Mouse (Mus musculus) urinary bladder, adult 18-20 months (tissue): ENCODE results near the gene Zic1.

Source experiments
- DNase-seq, 2 experiments: peaks; one replicate each; pipeline ENCODE4 v3.0.0; 2022; ENCODE audit warnings: low spot score in 2 of 2, mixed read lengths in 2 of 2

Zic1 gene

GRCm38 (mm10) chr9:91365664-91366063 lies at the start of gene Zic1:
TSS of gene Zic1 (minus strand) at chr9:91365810.
- no peak for DNase-seq

- DNase-seq = no peak
Observed at GRCm38 (mm10) chr9:91414007-91414661, 48.5 kb upstream of the Zic1 start.

GRCm38 (mm10) chr9:91409771-91410170 lies 44.2 kb upstream of the Zic1 start:
- no peak for DNase-seq

GRCm38 (mm10) chr9:91406258-91406763 lies 40.7 kb upstream of the Zic1 start:
- no peak for DNase-seq

- DNase-seq = no peak
Observed at GRCm38 (mm10) chr9:91405753-91406178, 40.2 kb upstream of the Zic1 start.

GRCm38 (mm10) chr9:91404905-91405752 lies 39.5 kb upstream of the Zic1 start:
- DNase-seq = no peak

GRCm38 (mm10) chr9:91404229-91404628 lies 38.6 kb upstream of the Zic1 start:
- DNase-seq = no peak

GRCm38 (mm10) chr9:91401471-91401870 lies 35.9 kb upstream of the Zic1 start:
- no peak for DNase-seq

- no peak for DNase-seq
Observed at GRCm38 (mm10) chr9:91400482-91401093, 35.0 kb upstream of the Zic1 start.

- DNase-seq = no peak
Observed at GRCm38 (mm10) chr9:91399976-91400375, 34.4 kb upstream of the Zic1 start.

- no peak for DNase-seq
Observed at GRCm38 (mm10) chr9:91395066-91395772, 29.6 kb upstream of the Zic1 start.

- DNase-seq = no peak
Observed at GRCm38 (mm10) chr9:91394211-91394646, 28.6 kb upstream of the Zic1 start.

GRCm38 (mm10) chr9:91393376-91394068 lies 27.9 kb upstream of the Zic1 start:
- no peak for DNase-seq

- DNase-seq = no peak
Observed at GRCm38 (mm10) chr9:91388173-91388572, 22.6 kb upstream of the Zic1 start.

- DNase-seq = no peak
Observed at GRCm38 (mm10) chr9:91387740-91388080, 22.1 kb upstream of the Zic1 start.

- DNase-seq = no peak
Observed at GRCm38 (mm10) chr9:91386891-91387739, 21.5 kb upstream of the Zic1 start.

GRCm38 (mm10) chr9:91386502-91386890 lies 20.9 kb upstream of the Zic1 start:
- DNase-seq = no peak

GRCm38 (mm10) chr9:91385561-91386430 lies 20.2 kb upstream of the Zic1 start:
- DNase-seq = no peak
